Mouse (Mus musculus) olfactory bulb, adult 2 months (tissue): ENCODE results near the gene Atf3.

Experiments
- CTCF ChIP-seq: fragments of 200-500 bp; IDR thresholded peaks from 2 replicates; pipeline ENCODE4 v1.5.1; 2012; ENCODE audit warnings: low read depth, mild to moderate bottlenecking, low read length, moderate library complexity; ENCODE audit not compliant: insufficient read depth
- POLR2A ChIP-seq: fragments of 200-500 bp; IDR thresholded peaks from 2 replicates; pipeline ENCODE4 v1.6.1; 2012; ENCODE audit warnings: mild to moderate bottlenecking, low read depth, low read length, moderate library complexity; ENCODE audit not compliant: insufficient read depth

GRCm38 (mm10) chr1:191202208-191202952 is 15.5 kb downstream of the Atf3 start:
- TF ChIP-seq CTCF, result no peak
- TF ChIP-seq POLR2A, result no peak
